Mouse (Mus musculus): ENCODE data around the gene Shmt2.

DNA sequence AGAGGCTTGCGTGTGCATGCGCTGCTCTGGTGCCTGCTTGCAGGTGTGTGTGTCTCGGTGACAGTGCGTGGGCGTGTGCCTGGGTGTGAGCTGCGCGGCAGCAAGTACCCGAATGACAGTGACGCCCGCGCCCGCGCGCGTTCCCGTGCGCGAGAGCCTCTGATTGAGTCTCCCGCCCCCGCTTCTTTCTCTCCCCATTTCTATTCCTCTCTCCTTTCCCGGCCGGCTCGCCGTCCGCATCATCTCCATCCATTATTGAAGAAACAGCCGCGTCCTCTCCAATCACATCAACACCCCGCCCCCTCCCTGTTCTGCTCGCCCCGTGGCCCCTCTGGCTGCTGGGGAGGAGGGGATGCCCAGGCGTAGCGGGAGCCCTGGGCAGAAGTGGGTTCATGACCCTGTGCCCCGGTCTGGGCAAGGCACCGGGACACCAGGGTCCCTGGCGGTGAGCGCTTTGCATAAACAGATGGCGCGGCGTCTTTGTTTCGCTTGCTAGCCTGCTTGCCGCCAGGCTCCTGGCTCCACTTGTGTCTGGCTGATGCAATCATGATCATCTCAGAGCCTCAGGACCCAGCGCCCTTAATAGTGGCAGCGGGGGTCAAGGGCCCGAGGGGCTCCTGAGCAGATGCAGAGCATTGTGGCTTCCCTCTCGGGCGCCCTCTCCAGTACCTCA lies 10.5 kb downstream of the Shmt2 start:
- no peak for TF ChIP-seq CTCF (IDR thresholded peaks at IDR 0.05; ENCODE audit: extremely low read depth, insufficient read depth, insufficient read length, insufficient replicate concordance)
- no peak for TF ChIP-seq POLR2A (IDR thresholded peaks at IDR 0.05; ENCODE audit: low read depth, low read length)

Measured in spleen, adult 2 months (tissue).